Mouse (Mus musculus) embryo, embryonic 11.5 days (tissue): ENCODE measurements around the gene Dohh.

ENCODE experiments used
- DNase-seq: peaks from one replicate; pipeline ENCODE4 v3.0.0-alpha.2; 2012; ENCODE audit warnings: low read depth, low spot score

Gene Dohh

GRCm38 (mm10) chr10:81417227-81418215 lies 33.3 kb downstream of the Dohh start:
- DNase-seq, result no peak

- no peak for DNase-seq
Measured at GRCm38 (mm10) chr10:81418216-81419070, 34.2 kb downstream of the Dohh start.

- DNase-seq, result no peak
Measured at GRCm38 (mm10) chr10:81419111-81419928, 35.1 kb downstream of the Dohh start.

- no peak for DNase-seq
Measured at GRCm38 (mm10) chr10:81420191-81420767, 36.1 kb downstream of the Dohh start.

- no peak for DNase-seq
Measured at GRCm38 (mm10) chr10:81421041-81421796, 37.0 kb downstream of the Dohh start.

GRCm38 (mm10) chr10:81421797-81422100 lies 37.5 kb downstream of the Dohh start:
- no peak for DNase-seq

- no peak for DNase-seq
Measured at GRCm38 (mm10) chr10:81422191-81422590, 38.0 kb downstream of the Dohh start.

GRCm38 (mm10) chr10:81422661-81423217 lies 38.5 kb downstream of the Dohh start:
- no peak for DNase-seq

GRCm38 (mm10) chr10:81423476-81424245 lies 39.4 kb downstream of the Dohh start:
- DNase-seq, result no peak

GRCm38 (mm10) chr10:81424246-81425051 lies 40.2 kb downstream of the Dohh start:
- DNase-seq, result no peak

GRCm38 (mm10) chr10:81425236-81425850 lies 41.1 kb downstream of the Dohh start:
- DNase-seq, result no peak

- no peak for DNase-seq
Measured at GRCm38 (mm10) chr10:81426081-81426671, 41.9 kb downstream of the Dohh start.

GRCm38 (mm10) chr10:81426897-81427296 lies 42.7 kb downstream of the Dohh start:
- DNase-seq, result no peak

GRCm38 (mm10) chr10:81427327-81427726 lies 43.1 kb downstream of the Dohh start:
- DNase-seq, result no peak

GRCm38 (mm10) chr10:81427804-81428506 lies 43.7 kb downstream of the Dohh start:
- no peak for DNase-seq

GRCm38 (mm10) chr10:81428507-81428870 lies 44.3 kb downstream of the Dohh start:
- DNase-seq, result no peak

- no peak for DNase-seq
Measured at GRCm38 (mm10) chr10:81429092-81429491, 44.9 kb downstream of the Dohh start.
